Mouse (Mus musculus) left cerebral cortex, adult 2 months (tissue): ENCODE results near the gene Saxo2. TPM values are rescaled to one million over a fixed set of nuclear protein-coding genes. Genes with fewer than 3 reads are reported as not detected.

Experiments
- DNase-seq, 2 experiments: peaks; one replicate each; pipeline ENCODE4 v3.0.0; 2021 to 2022; ENCODE audit warnings: low spot score in 2 of 2, mixed read lengths in 1 of 2; ENCODE audit errors: extremely low spot score in 1 of 2
- H3K27ac ChIP-seq: fragments of 200-600 bp; 2 replicates; pipeline ENCODE4 v1.8.1; 2022
- H3K4me3 ChIP-seq: fragments of 200-600 bp; 2 replicates; pipeline ENCODE4 v1.8.1; 2022
- CTCF ChIP-seq: fragments of 200-600 bp; IDR thresholded peaks from 2 replicates; pipeline ENCODE4 v1.8.1; 2022; ENCODE audit warnings: antibody characterized with exemption, mild to moderate bottlenecking, moderate library complexity
- intact Hi-C: fragments of 180-260 bp; cut with DNase I; formaldehyde crosslinking; loops from one replicate; pipeline ENCODE4 v1.15.1; 2025
- long read RNA-seq, 2 experiments: library from polyadenylated mRNA; stranded (forward); transcript quantifications; one replicate each; pipeline ENCODE4 v2.0.0; 2021; ENCODE audit warnings: borderline mapping rate in 2 of 2
- total RNA-seq, 2 experiments: library from RNA; stranded (reverse); gene quantifications; 2 replicates each; pipeline ENCODE4 v1.2.3; 2021

Saxo2 gene
- 1 to 10 TPM; 8.2 to 8.6 TPM for total RNA-seq
- long read RNA-seq, experiment 1, transcript Saxo2-202 (2 exons, 430 nt) = major isoform, 6 of 8 reads
- long read RNA-seq, experiment 1, partial matches to known transcripts = 0 of 8 reads
- long read RNA-seq, experiment 1, other reads (novel, unspliced or antisense) = 2 of 8 reads
- long read RNA-seq, experiment 2, transcript Saxo2-202 (2 exons, 430 nt) = major isoform, 6 of 7 reads
- long read RNA-seq, experiment 2, partial matches to known transcripts = 0 of 7 reads
- long read RNA-seq, experiment 2, other reads (novel, unspliced or antisense) = 0 of 7 reads

- DNase-seq = peak; percentile 97
- H3K4me3 ChIP-seq = peak within 1 kb of the TSS; percentile 78
- H3K27ac ChIP-seq = peak within 1 kb of the TSS; percentile 70
- intact Hi-C loops = no loop called here
- TF ChIP-seq CTCF = no peak
Measured at GRCm38 (mm10) chr7:82648353-82649080, at the start of gene Saxo2, which contains the start of gene Efl1. Gene Saxo2 (minus strand): TSS chr7:82648528. Gene Efl1 (plus strand): TSS chr7:82648614.

GRCm38 (mm10) chr7:82697668-82698067, 49.3 kb upstream of the Saxo2 start:
- intact Hi-C loops = no loop called here
- TF ChIP-seq CTCF = peak; percentile 26
- Histone ChIP-seq H3K27ac (no peak overlapping the region), H3K4me3 (no peak overlapping the region)
- no peak for DNase-seq

- no peak overlapping the region for H3K27ac ChIP-seq
- no peak for DNase-seq
- intact Hi-C loops = no loop called here
- TF ChIP-seq CTCF = no peak
- H3K4me3 ChIP-seq = no peak overlapping the region
Measured at GRCm38 (mm10) chr7:82691021-82691738, 42.9 kb upstream of the Saxo2 start.

- Histone ChIP-seq H3K27ac (no peak overlapping the region), H3K4me3 (no peak overlapping the region)
- no peak for DNase-seq
- TF ChIP-seq CTCF = no peak
- intact Hi-C loops = no loop called here
Measured at GRCm38 (mm10) chr7:82688736-82689135, 40.4 kb upstream of the Saxo2 start.

GRCm38 (mm10) chr7:82679901-82680300, 31.6 kb upstream of the Saxo2 start:
- Histone ChIP-seq H3K27ac (no peak overlapping the region), H3K4me3 (no peak overlapping the region)
- no peak for TF ChIP-seq CTCF
- intact Hi-C loops = no loop called here
- no peak for DNase-seq

GRCm38 (mm10) chr7:82676834-82677233, 28.5 kb upstream of the Saxo2 start:
- DNase-seq = no peak
- Histone ChIP-seq H3K27ac (no peak overlapping the region), H3K4me3 (no peak overlapping the region)
- peak; percentile 56 for TF ChIP-seq CTCF
- intact Hi-C loops = no loop called here

- TF ChIP-seq CTCF = no peak
- DNase-seq = no peak
- Histone ChIP-seq H3K4me3 (no peak overlapping the region), H3K27ac (no peak overlapping the region)
- intact Hi-C loops = no loop called here
Measured at GRCm38 (mm10) chr7:82676001-82676400, 27.7 kb upstream of the Saxo2 start.

- Histone ChIP-seq H3K4me3 (no peak overlapping the region), H3K27ac (no peak overlapping the region)
- TF ChIP-seq CTCF = no peak
- intact Hi-C loops = no loop called here
- DNase-seq = no peak
Measured at GRCm38 (mm10) chr7:82664604-82665003, 16.3 kb upstream of the Saxo2 start.

- DNase-seq = no peak
- TF ChIP-seq CTCF = no peak
- intact Hi-C loops = no loop called here
- Histone ChIP-seq H3K27ac (no peak overlapping the region), H3K4me3 (peak overlapping the region; percentile 78)
Measured at GRCm38 (mm10) chr7:82649081-82649445, 735 bp upstream of the Saxo2 start.

GRCm38 (mm10) chr7:82647909-82648308, 419 bp downstream of the Saxo2 start:
- DNase-seq = no peak
- intact Hi-C loops = no loop called here
- Histone ChIP-seq H3K27ac (no peak overlapping the region), H3K4me3 (peak overlapping the region; percentile 78)
- TF ChIP-seq CTCF = no peak

- no peak overlapping the region for H3K4me3 ChIP-seq
- intact Hi-C loops = no loop called here
- H3K27ac ChIP-seq = no peak overlapping the region
- TF ChIP-seq CTCF = no peak
- no peak for DNase-seq
Measured at GRCm38 (mm10) chr7:82647183-82647582, 1.1 kb downstream of the Saxo2 start.

GRCm38 (mm10) chr7:82625342-82625741, 23.0 kb downstream of the Saxo2 start:
- no peak for TF ChIP-seq CTCF
- no peak for DNase-seq
- Histone ChIP-seq H3K4me3 (no peak overlapping the region), H3K27ac (no peak overlapping the region)
- intact Hi-C loops = no loop called here
